Mouse (Mus musculus): ENCODE measurements around the gene Gm10972.
"Not testable (repeated sequence)": the region's sequence is repeated elsewhere in the genome, so short reads cannot be mapped to it uniquely, and the experiment has no call there.

The Gm10972 gene

DNA sequence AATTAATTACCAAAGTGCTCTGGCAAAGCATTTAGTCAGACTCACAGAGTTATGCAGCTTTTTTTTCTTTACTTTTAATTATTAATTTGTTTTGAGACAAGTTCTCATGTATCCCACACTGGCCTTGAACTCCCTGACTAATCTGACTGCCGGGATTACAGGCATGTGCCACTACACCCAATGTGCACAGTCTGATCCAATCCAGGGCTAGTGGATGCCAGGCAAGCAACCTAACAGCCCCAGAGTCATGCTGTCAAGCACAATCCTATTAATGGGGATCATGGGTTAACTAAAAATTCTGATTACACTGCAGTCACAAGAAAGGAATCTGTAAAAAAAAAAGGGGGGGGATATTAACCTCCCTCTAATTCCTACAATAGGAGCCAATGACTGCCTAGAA is 11.1 kb downstream of the Gm10972 start:
- in situ Hi-C loops (cut with MboI; ENCODE audit: low pct_unique_long_range_greater_than_20kb in 1 of 2, low sequenced_read_pairs in 2 of 2, unreplicated experiment in 1 of 2): not testable (repeated sequence)

DNA sequence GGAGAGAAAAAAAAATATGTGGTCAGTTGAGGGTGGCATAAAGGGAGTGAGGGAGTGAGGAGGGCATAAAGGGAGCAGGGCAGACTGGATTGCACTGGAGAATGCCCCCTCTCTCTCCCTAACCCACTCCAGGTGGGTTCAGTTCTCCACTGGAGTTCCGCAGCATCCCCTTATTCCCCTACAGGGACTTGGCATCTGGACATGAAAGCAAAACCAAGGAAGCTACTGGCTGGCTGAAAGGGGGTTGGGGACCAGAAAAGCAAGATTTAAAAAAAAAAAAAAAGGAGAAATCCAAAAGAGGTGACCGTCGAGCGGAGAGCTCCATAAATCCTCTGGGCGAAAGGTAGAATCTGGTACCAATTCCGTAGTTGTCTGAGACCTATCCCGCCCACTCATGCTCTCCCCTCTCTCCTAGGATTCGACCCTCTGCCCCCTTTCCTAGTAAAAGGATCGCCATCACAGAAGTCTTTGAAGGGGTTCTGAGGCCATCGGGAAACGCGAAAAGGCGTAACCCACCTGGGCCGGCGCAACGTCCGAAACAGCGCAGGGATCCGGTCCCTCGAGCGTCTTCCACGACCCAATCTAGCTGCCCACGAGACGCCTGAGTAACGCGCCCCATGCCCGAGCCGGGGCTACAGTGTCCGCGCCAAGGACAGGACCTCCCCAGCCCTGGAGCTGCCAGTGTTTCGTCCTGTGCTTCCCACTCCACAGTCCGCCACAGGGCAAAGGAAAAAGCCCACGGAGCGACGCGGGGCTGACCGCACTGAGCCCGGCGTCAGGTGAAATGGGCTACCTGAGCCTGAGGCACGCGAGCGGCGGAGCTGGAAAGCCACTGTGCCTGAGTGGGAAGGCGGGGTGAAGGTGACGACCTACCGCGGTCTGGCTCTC is 15.2 kb downstream of the Gm10972 start:
- in situ Hi-C loops (cut with MboI; ENCODE audit: low pct_unique_long_range_greater_than_20kb in 1 of 2, low sequenced_read_pairs in 2 of 2, unreplicated experiment in 1 of 2): not testable (repeated sequence)

DNA sequence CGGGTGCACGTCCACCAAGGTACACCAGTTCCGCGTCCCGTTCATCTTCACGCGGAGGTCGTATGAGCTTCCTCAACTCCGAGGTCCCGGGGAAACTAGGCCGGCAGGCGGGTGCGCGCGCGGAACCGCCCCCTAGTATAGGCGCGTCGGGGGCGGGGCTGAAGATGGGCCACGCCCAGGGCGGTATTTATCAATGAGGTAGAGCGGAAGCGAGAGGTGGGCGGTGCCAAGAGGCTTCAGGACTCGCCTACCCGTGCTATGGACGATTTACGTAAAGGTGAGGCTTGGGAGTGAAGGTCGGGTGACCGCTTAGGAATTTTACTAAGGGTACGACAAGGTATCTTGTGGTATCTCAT is 15.8 kb downstream of the Gm10972 start, which contains the start of gene Tuft1:
TSS of gene Tuft1 (minus strand) at position 133 of the 356 bp plus-strand sequence.
- in situ Hi-C loops (cut with MboI; ENCODE audit: low pct_unique_long_range_greater_than_20kb in 1 of 2, low sequenced_read_pairs in 2 of 2, unreplicated experiment in 1 of 2): not testable (repeated sequence)

DNA sequence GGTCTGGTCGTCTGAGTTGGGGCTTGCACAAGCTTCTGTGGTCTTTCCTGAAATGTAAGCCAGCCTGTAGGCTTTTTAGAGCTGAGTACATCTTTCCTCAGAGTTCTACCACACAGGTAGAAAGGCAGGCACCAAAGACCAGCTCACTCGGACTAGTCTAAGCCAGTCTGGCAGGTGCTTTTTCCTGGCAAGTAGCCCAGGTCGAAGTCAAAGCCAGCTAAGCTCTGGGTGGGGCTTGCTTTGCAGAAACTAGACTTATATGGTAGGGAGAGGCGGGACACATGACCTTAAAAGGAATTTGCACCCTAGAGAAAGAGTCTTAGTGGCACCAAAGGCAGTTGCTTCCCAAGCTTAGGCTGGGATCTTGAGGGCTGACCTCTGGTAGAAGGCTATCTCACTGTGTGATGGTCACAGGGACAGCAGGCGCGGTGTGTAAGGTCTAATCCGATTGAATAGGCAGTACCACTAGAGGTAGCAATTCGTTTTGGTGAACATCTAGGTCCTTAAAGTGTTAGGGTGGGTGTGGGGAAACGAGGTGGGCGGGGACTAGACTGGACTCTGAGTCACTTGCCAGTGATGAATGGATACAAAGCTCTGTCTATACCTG is 16.3 kb downstream of the Gm10972 start:
- in situ Hi-C loops (cut with MboI; ENCODE audit: low pct_unique_long_range_greater_than_20kb in 1 of 2, low sequenced_read_pairs in 2 of 2, unreplicated experiment in 1 of 2): not testable (repeated sequence)

DNA sequence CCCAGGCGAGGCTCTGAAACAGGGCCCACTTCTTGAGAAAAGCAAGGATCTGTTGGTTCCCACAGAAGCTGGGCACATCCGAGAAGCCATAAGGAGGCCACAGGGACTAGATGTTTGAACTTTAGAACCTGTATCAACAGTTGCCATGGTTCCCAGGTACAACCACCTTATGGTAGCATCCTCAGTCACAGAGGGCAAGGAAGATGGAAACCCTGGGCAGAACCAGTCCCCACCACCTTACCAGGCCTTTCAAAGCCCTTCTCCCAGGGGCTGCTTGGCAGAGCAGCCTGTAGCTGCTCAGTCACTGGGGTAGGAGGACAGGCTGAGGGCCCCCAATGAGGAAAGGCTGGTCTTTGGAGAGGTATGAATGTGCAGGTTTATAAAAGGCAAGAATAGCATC is 17.9 kb downstream of the Gm10972 start:
- in situ Hi-C loops (cut with MboI; ENCODE audit: low pct_unique_long_range_greater_than_20kb in 1 of 2, low sequenced_read_pairs in 2 of 2, unreplicated experiment in 1 of 2): not testable (repeated sequence)

DNA sequence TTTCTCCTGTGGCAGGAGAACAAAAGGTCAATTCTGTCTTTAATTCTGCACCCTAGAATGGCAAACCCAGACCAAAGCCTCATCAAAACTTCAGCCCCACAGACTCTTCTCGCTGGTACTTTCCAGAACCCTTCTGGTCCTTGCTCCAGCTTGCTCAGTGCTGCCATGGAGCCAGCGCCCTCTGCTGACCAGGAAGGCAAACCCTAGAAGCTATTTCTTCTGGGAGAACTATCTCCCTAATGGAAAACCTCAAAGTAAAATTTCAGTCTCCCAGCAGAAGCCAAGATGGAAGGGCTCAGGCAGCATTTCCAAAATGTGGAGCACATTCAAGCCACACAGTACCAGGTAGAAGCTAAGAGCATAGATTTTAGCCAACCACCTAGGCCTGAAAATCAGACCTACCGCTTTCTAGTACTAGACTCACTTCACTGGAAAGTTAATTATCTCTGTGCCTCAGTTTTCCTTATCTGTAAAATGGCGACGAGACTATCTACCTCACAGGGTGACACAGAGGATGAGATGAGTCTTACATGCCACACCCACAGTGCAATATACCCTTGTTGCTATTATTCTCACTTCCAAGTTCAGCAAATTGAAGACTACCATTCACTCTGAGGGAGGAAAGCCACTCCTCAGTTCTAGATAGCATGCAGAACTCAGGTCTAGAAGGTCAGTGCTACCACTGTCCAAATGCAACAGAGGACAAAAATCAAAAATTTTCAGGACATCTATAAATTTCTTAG is 22.3 kb downstream of the Gm10972 start:
- in situ Hi-C loops (cut with MboI; ENCODE audit: low pct_unique_long_range_greater_than_20kb in 1 of 2, low sequenced_read_pairs in 2 of 2, unreplicated experiment in 1 of 2): not testable (repeated sequence)

DNA sequence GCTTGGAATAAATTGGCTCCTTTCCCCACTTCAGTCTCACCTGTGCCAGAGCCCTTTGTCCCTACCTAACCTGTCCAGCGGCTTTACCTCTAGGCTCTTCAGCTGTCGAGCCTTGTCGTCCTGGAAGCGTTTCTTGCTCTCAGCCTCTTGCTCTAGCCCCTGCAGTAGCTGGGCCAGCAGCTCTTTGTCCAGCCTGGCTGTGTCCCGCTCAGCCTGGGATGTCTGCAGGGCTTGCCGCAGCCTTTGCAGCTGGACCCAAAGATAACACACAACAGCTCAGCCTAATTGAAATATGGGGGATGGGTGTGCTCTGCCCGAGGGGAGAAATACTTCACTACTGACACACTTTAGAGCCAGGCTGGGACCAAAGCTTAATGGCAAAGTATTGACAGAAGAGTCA is 23.0 kb downstream of the Gm10972 start:
- in situ Hi-C loops (cut with MboI; ENCODE audit: low pct_unique_long_range_greater_than_20kb in 1 of 2, low sequenced_read_pairs in 2 of 2, unreplicated experiment in 1 of 2): not testable (repeated sequence)

DNA sequence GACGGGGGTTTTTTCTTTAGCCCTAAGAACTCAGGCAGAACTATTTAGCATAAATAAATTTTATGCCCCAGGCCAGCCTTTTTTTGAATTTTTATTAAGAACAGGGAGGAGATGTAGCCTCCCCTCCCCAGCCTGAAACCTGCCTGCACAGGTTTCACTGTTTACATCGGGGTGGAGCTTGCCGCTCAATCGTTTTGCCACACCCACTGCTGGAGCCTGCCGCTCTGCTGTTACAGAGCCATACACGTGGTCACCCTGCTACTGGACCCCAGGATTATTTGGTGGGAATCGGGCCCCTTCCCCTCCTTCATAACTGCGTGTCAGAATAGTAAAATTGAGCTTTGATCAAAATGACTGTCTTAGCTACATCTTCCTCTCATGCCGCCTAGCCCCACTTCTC is 32.2 kb downstream of the Gm10972 start:
- in situ Hi-C loops (cut with MboI; ENCODE audit: low pct_unique_long_range_greater_than_20kb in 1 of 2, low sequenced_read_pairs in 2 of 2, unreplicated experiment in 1 of 2): not testable (repeated sequence)

DNA sequence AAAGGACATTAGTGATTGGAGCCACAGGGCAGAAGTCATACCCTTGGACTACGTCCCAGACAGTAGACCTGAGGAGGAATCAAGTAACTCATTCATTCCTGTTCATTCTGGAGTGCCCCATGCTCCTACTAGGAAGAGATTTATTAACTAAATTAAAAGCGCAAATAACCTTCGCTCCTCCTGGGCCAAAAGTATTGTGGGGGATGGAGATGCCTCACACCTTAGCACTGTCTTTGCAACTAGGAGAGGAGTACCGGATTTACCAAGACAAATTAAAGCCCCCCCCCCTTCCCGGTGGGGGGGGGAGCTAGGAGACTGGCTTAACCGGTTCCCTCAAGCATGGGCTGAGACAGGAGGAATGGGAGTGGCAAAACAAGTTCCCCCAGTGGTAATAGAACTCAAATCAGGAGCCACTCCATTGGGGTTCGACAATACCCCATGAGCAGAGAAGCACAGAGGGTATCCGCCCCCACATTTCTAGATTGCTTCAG is 36.5 kb downstream of the Gm10972 start:
- in situ Hi-C loops (cut with MboI; ENCODE audit: low pct_unique_long_range_greater_than_20kb in 1 of 2, low sequenced_read_pairs in 2 of 2, unreplicated experiment in 1 of 2): no loop called here

DNA sequence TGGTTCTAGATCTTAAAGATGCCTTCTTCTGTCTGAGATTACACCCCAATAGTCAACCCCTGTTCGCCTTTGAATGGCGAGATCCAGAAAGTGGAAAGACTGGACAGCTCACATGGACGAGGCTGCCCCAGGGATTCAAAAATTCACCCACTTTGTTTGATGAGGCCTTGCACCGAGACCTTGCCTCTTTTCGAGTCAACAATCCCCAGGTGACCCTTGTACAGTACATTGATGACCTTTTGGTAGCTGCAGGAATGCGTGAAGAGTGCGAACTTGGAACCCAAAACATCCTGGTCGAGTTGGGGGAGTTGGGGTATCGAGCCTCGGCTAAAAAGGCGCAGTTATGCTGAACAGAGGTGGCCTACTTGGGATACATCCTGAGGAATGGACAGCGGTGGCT is 37.1 kb downstream of the Gm10972 start:
- in situ Hi-C loops (cut with MboI; ENCODE audit: low pct_unique_long_range_greater_than_20kb in 1 of 2, low sequenced_read_pairs in 2 of 2, unreplicated experiment in 1 of 2): not testable (repeated sequence)

DNA sequence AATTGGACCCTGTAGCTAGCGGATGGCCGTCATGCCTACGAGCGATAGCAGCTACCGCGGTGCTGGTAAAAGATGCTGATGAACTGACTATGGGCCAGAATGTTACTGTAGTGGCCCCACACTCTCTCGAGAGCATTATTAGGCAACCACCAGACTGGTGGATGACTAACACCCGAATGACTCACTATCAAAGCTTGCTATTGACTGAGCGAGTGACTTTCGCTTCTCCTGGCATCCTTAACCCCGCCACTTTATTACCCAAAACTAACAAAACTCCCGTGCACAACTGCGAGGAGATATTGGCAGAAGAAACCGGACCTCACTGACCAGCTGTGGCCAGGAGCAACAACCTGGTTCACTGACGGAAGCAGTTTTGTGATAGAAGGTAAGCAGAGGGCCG is 37.9 kb downstream of the Gm10972 start:
- in situ Hi-C loops (cut with MboI; ENCODE audit: low pct_unique_long_range_greater_than_20kb in 1 of 2, low sequenced_read_pairs in 2 of 2, unreplicated experiment in 1 of 2): no loop called here

DNA sequence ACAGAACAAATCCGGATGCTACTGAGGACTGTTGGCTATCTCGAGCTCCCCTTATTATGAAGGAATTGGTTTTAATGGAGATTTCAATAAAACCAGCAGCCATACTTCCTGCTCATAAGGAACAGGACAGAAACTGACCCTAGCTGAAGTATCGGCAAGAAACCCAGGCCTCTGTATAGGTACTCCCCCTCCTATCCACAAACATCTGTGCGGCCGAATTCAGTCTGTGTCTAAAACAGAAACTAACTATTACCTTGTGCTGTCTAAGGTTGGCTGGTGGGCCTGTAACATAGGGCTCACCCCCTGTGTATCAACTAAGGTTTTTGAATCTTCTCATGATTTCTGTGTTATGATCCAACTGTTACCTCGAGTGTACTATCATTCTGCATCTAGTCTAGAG is 40.7 kb downstream of the Gm10972 start:
- in situ Hi-C loops (cut with MboI; ENCODE audit: low pct_unique_long_range_greater_than_20kb in 1 of 2, low sequenced_read_pairs in 2 of 2, unreplicated experiment in 1 of 2): no loop called here

DNA sequence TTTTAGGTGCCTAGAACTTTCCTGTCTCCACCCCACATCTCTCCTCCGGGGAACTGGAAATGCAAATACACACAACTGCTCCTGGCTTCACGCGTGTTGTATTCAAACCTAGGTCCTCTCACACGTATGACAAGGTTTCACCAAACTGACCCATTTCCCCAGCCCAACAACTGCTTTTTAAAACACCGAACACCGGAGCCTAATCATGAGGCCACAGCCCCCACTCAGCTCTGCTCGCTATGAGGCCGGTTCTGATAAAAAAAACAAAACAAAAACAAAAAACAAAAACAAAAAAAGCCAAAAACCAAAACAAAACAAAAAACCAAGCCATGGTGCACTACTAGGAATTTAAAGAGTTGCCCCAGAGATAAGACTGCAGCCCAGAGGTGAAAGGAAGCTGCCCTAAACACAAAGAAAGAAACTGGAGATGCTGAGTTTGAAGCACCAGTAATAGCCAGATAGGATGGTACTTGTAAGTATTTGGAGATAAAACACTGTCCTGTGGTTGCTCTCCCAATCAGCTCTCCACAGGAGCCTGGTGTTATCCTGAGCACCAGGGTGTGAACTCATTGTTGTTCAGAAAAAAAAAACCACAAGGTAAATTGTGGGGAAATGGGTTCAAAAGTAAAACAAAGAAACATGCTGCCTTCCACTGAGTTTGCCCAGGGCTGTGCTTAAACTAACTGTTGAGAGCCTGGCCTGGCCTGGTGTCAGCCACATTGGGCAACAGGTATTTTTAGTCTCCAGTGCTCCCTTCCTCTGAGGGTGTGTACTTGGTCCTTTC is 43.3 kb downstream of the Gm10972 start:
- in situ Hi-C loops (cut with MboI; ENCODE audit: low pct_unique_long_range_greater_than_20kb in 1 of 2, low sequenced_read_pairs in 2 of 2, unreplicated experiment in 1 of 2): not testable (repeated sequence)

DNA sequence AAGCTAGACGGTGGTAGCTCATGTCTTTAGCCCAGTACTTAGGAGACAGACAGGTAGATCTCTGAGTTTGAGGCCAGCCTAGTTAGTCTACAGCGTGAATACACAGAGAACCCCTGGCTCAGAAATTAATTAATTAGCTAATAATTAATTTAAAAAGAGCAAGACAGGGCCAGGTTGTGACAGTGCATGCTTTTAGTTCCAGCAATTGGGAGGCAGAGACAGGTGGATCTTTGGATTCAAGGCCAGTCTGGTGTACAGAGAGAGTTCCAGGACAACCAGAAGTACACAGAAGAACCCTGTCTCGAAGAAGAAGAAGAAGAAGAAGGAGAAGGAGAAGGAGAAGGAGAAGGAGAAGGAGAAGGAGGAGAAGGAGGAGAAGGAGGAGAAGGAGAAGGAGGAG is 45.8 kb downstream of the Gm10972 start:
- in situ Hi-C loops (cut with MboI; ENCODE audit: low pct_unique_long_range_greater_than_20kb in 1 of 2, low sequenced_read_pairs in 2 of 2, unreplicated experiment in 1 of 2): not testable (repeated sequence)

DNA sequence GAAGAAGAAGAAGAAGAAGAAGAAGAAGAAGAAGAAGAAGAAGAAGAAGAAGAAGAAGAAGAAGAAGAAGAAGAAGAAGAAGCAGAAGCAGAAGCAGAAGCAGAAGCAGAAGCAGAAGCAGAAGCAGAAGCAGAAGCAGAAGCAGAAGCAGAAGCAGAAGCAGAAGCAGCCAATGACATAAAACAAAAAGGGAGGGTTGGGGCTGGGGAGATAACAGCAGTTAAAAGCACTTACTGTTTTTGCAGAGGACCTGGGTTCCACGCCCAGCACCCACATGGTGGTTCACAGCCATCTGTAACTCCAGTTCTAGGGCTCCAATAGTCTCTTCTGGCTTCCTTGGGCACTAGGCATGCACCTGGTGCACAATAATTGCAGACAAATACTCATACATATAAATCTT is 46.3 kb downstream of the Gm10972 start:
- in situ Hi-C loops (cut with MboI; ENCODE audit: low pct_unique_long_range_greater_than_20kb in 1 of 2, low sequenced_read_pairs in 2 of 2, unreplicated experiment in 1 of 2): not testable (repeated sequence)

DNA sequence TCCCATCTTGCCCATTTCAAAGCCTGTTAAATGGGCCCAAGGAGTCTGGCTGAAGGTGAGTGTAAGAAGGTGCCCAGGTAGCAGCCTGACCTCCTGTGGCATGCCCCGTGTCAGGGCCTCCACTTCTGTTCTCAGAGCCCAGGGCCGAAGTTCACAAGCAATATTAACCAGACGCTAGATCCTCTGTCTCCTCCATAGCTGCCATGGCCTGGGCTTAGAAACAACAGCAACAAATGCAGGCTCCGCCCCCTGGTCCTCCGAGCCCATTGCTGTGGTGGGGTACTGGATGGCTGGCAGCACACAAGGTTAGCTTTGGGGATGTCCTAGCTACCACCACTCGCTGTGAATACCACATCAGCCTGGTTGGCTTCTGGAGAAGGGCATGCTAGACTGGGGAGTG is 47.2 kb downstream of the Gm10972 start:
- in situ Hi-C loops (cut with MboI; ENCODE audit: low pct_unique_long_range_greater_than_20kb in 1 of 2, low sequenced_read_pairs in 2 of 2, unreplicated experiment in 1 of 2): not testable (repeated sequence)

DNA sequence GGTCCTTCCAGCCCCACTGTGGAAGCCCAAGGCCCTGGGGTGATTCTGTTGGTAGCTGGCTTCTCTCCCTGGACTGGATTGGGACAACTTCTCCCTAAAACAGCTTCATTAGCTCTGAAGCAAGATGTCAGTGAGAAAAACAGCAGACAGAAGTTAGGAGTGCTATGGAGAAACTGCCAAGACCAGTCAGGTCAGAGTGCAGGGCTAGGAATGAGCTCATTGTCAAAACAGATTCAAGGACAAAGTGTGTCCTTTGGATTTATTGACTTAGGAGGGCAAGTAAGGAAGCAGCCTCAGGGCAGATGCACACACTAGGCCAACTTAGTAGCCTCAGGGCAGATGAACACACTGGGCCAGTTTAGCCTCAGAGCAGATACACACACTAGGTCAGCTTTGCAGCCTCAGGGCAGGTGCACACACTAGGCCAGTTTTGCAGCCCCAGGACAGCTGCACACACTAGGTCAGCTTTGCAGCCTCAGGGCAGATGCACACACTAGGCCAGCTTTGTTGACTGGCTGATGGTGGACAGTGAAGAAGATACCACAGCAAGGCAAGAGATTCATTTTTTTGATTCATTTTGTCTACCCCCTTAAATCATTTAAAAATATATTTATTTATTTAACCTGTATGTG is 47.8 kb downstream of the Gm10972 start:
- in situ Hi-C loops (cut with MboI; ENCODE audit: low pct_unique_long_range_greater_than_20kb in 1 of 2, low sequenced_read_pairs in 2 of 2, unreplicated experiment in 1 of 2): no loop called here

DNA sequence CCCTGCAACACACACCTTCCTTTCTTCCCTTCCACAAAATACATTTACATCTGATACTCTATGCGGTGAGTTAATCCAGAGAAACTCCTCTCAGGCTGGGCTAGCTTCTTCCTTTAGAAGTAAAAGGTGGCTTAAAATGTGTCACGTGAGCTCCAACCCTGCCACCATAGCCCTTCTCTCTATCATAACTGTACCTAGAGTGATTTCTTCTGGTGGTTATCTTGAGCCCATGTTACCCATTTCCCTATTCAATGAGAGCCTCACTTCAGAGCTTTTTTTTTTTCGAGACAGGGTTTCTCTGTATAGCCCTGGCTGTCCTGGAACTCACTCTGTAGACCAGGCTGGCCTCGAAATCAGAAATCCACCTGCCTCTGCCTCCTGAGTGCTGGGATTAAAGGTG is 48.8 kb downstream of the Gm10972 start:
- in situ Hi-C loops (cut with MboI; ENCODE audit: low pct_unique_long_range_greater_than_20kb in 1 of 2, low sequenced_read_pairs in 2 of 2, unreplicated experiment in 1 of 2): not testable (repeated sequence)

All from mouse embryonic stem cell (cell line).